Mouse (Mus musculus): Measurements from ENCODE around the gene Prune1. TPM values are rescaled to one million over a fixed set of nuclear protein-coding genes. Genes with fewer than 3 reads are reported as not detected.
A peak's percentile ranks its signal among the peaks of the same experiment; 100 is the strongest.

Prune1 gene
- polyA plus RNA-seq, 1 experiment: 25.3 TPM

DNA sequence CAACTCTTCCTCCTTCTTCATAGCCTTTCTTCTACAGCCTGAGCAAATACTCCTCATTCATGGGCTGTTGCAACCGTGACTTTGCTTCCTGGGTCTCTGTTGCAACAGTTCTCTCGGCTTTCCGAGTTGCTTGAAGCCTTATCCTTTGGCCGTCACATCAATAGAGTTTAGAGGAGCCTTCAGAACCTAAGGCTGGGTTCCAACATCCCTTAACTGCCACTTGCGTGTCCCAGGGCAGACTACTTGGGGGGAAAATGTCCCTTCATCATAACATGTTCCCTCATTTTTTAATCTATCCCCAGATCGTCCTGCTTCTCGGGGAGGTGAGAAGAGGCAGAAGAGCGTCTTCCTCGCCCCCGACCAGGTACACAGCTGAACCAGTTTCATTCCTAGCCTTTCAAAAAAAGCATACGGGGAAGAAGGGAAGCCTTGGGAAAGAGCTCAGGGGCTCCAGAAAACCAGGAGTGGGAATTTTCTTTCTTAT lies 547 bp upstream of the Prune1 start:
- DNase-seq (ENCODE audit: extremely low spot score in 1 of 2, low spot score in 1 of 2): peak in 1 of 2 experiments; percentile 38

DNA sequence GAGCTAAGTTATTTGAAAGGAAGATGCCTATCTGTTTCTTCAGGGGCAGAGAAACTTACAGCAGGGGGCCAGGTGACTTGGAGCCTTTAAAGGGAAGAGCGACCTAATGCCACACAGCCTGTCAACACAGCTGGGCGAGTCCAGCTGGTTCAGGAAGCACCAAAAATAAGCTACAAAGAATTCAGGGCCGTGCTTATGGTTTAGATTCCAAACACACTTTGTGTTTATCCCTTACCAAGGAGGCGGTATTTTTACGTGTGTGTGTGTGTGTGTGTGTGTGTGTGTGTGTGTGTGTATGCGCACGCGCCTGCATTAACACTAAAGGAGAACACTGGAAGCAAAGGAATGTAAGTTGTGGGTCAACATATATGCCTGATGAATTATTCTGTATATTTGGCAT lies 1.1 kb downstream of the Prune1 start:
- peak in 1 of 2 experiments; percentile 34 for DNase-seq (ENCODE audit: extremely low spot score in 1 of 2, low spot score in 1 of 2)

DNA sequence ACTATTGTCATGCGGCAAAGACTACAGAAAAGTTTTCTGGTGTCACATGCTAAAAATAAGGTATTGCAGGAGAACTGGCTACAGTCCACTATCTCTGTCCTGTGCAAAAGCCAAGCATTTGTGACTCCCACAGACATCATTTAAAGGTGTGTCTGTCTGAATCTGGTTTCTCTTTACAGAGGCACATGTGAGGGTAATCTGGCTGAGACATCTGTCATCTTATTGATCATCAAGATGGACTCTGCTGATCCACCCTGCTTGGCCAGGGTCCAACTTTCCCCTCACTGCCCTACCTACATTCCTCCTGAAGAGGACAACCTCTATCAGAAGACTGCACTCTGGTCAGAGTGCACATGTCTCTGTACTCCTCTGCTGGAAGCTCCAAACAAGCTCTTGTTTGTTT lies 4.7 kb downstream of the Prune1 start:
- no peak for DNase-seq (ENCODE audit: extremely low spot score in 1 of 2, low spot score in 1 of 2)

DNA sequence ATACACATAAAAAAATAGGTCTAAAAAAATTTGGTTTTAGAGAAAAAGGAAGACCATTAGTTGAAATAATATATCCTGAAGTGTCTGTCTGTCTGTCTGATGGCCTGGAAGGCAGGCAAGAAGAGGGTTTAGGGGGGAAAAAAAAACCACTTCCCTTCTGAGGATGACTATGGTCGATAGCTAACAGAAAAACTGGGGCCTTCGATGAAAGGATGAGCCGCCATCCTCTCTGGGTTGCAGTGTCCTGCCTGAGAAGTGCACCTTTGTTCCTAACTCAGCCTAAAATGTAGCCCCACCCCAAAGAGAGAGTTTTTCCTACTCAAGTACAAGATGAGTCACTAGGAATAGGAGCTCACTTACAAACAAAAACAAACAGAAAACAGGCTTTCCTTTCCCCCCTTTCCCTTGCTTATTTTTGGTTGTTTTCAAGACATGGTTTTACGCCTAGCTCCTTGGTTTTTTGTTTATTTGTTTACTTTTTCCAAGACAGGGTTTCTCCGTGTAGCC lies 5.4 kb downstream of the Prune1 start:
- DNase-seq (ENCODE audit: extremely low spot score in 1 of 2, low spot score in 1 of 2): no peak

DNA sequence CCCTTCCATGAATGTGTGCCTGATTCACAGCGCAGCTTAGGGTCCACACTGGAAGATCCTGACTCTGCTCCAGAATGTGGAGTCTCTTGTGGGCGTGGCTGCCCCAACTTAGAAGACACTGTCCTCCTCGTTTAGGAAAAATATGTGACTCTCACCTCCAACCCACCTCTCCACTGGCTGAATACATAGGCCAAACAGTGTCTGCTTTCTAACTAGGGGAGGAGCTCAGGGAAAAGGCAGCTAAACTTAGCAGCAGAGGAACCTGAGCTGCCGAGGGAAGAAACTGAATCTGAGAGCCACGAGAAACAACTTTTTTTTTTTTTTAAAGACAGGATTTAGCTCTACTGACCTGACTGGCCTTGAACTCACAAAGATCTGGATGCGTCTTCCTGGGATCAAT lies 6.7 kb downstream of the Prune1 start:
- DNase-seq (ENCODE audit: extremely low spot score in 1 of 2, low spot score in 1 of 2): no peak

DNA sequence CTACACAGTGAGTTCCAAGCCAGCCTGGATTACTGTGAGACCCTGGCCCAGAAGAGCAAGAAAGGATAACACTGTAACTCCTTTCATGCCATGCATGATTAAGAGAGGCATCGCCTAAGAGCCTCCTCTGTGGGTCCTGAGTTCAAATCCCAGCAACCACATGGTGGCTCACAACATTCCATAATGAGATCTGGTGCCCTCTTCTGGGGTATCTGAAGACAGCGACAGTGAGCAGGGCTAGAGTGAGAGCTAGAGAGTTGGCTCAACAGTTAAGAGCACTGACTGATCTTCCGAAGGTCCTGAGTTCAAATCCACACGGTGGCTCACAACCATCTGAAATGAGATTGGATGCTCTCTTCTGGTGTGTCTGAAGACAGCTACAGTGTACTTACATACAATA lies 7.4 kb downstream of the Prune1 start:
- no peak for DNase-seq (ENCODE audit: extremely low spot score in 1 of 2, low spot score in 1 of 2)

DNA sequence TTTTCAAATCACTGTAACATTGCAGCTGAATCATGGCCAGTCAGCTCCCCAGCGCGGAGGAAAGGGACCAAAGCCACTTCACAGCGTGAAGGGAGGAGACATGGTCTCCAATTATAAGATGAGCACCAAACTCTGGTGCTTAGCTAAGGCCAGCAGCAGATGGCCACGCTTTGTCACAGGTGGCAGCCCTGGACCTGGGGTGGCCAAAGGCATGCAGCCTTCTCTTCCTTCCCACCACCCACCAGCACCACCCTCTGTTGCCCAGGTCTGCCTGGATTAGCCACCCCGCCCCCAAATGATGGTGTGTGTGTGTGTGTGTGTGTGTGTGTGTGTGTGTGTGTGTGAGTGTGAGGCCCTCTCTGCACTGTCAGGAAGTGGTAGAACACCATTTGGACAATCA lies 8.4 kb downstream of the Prune1 start:
- DNase-seq (ENCODE audit: extremely low spot score in 1 of 2, low spot score in 1 of 2): no peak

DNA sequence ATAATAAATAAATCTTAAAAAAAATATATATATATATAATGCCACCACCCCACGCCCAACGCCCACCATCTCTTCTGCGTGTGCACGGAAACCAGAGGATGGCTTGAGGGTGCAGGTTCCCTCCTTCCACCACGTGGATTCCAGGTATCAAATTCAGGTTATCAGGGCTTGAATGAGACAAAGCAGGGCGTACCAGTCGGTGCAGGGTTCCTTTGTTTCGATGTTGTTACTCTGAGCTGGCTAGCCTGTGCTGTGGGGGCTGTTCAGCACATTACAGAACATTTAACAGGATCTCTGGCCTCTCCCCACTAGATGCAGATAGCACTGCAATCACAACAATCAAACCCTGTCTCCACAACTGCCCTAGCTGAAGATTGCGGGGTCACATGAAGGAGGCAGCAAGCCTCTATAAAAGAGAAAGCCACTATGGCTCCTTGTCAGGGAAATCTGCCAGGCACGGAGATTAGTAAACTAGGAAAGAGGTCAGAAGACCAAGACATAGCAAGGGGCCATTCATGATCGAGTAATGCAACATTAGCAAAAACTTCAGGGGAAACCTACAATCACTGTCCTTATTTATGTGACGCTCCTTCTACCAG lies 11.0 kb downstream of the Prune1 start:
- DNase-seq (ENCODE audit: extremely low spot score in 1 of 2, low spot score in 1 of 2): no peak

DNA sequence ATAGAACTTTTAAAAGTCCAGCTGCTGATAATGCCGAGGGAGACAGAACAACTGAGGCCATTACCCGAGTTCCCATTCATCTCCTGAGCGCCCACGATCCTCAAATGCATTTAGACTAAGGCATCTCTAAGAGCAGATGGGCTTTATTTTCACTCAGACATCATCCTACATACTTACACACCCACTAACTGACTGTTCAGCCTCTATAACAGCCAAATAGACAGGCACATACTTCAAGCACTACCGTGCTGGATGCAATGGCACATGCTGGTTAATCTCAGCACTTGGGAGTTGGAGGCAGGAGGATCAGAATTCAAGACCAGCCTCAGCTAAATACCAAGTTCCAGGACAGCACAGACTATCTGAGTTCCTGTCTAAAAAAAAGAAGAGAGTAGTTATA lies 12.1 kb downstream of the Prune1 start:
- peak in 1 of 2 experiments; percentile 48 for DNase-seq (ENCODE audit: extremely low spot score in 1 of 2, low spot score in 1 of 2)

DNA sequence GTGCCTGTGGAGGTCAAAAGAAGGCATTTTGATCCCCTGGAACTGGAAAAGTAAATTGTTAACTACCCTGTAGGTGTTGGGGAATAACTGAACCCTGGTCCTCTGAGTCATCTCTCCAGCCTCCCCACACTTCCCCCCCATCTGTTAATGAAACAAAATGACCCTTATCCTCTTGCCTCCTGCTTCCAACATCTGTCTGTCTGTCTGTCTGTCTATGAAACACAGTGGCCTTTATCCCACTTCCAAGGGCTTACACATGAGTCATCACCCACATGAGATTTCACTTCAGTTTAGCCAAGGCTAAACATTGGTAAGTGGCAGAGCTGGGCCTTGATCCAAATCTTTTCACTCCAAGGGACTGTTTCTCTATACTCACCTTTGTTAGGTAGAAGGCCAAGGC lies 14.0 kb downstream of the Prune1 start:
- DNase-seq (ENCODE audit: extremely low spot score in 1 of 2, low spot score in 1 of 2): no peak

DNA sequence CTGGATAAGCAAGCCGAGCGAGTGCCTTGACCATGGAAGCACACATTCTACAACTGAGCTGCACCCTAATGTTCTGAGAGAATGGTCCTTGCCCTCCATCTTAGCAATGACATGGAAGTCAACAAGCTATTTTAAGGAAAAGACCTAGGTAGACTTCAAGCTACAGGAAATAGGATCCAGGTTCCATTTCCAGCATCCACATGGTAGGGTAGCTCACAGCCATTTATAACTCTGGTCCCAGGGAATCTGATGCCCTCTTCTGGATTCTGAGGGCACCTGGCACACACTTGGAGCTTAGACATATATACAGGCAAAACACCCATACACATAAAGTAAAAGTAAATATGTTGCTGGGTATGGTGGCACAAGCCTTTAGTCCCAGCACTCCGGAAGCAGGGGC lies 15.8 kb downstream of the Prune1 start:
- no peak for DNase-seq (ENCODE audit: extremely low spot score in 1 of 2, low spot score in 1 of 2)

DNA sequence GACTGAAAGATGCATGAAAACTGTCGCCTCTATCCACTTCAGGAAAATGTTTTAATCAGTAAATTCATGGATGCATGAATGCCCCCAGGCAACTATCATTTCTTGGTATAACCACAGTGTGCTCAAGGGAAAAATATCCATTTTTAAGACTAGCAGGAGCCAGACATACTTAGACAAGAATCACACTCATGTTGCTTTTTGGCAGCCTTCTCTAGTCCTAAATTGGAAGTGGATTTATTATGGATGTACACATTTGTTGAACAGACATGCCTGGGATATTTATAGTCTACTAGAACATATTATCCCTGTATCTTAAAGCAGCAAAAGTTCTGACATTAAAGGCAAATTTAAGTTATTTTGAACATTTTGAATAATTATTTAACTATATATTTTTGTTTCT lies 17.2 kb downstream of the Prune1 start:
- DNase-seq (ENCODE audit: extremely low spot score in 1 of 2, low spot score in 1 of 2): peak in 1 of 2 experiments; percentile 52

DNA sequence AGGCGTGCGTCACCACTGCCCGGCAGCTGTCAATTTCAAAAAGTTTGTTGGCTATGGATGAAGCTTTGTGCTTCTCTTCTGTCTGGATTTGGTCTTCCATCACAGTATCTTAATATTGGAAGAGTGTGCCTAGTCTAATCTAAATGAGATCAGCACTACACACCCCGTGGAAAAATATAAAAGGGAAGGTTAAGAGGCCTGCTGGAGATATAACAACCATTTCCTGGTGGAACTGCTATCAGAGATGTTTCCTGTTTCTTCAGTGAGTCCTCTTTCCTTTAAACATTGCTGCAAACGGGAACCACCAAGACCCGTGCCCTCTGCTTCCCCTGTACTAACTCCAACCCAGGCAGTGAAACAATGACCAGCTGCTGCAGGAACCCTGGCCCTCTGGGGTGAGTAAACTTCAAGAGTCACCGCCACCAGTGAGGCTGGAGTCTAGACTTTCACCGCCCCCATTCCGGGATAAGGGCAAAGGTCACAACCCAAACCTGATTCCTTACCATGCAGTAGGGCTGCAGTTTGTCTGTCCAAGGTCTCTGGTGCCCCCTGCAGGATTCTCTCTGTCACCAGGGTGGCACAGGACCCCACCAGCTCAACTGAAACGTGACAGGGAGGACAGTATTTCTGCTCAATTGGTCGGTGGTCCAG lies 18.7 kb downstream of the Prune1 start:
- peak in 1 of 2 experiments; percentile 67 for DNase-seq (ENCODE audit: extremely low spot score in 1 of 2, low spot score in 1 of 2)

DNA sequence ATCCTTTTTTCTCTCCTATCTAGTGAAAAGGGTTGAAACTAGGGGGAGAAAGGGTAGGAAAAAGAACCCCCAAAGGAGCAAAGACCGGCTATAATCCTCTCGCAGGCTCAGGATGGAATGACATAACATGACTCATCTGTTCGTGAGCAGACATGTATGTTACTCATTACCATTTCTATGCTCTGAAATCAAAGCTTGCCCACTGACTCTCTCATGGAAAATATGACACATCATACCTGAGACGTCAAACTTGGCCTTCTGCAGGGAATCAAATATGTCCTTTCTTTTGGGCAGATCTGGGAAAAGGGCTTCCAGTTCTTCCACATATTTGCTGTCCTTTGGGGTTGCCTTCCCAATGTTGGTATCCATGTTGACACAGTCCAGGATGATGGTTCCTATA lies 19.9 kb downstream of the Prune1 start:
- DNase-seq (ENCODE audit: extremely low spot score in 1 of 2, low spot score in 1 of 2): no peak

DNA sequence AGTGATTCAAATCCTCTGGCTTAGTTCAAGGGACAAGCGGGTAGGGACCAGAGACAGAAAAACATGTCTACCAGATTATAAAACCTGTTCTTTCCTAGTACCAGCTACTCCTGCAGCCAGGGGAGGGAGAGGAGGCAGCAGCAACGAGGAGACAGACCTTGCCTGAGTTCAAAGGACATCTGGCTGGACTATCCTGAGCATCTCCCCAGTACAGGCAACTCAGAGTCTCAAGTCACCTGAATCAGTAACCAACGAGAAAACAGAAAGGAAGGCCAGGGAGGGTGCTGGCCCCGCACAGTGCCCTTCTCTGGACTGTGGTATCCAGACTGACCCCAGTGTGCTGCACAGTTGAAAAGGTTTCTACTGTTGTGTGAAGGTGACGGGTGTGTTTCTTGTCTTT lies 24.9 kb downstream of the Prune1 start:
- DNase-seq (ENCODE audit: extremely low spot score in 1 of 2, low spot score in 1 of 2): no peak

DNA sequence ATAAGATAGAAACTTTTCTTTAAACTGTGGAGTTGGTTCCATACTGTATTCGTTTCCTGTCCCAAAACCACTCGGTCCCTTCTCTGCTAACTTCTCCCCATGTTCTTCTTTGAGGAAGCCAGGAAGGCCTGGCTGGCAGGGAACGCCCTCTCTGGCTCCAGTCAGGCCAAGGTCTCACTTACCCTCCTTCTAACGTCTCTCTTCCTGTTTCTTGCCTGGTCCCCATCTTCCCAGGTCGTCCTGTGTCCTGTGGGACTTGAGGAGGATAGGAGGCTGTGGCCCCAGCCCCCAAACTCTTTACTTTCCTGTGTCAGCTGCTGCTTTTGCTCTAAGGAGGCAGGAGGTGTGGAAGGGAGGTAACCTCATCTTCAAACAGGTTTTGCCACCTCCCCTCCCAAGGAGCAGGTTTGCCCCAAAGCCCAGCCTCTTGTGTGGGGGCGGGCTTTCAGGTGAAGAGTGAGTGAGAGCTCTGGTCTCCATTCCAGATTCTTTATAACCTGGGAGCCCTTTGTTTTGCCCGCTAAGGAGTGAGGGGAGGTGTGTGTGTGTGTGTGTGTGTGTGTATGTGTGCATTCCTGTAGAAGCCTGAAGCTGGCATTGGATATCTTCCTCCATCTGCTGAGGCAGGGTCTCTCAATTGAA lies 31.0 kb downstream of the Prune1 start, which contains the start of gene Bnipl:
Gene Bnipl, minus strand, starts transcription at position 411 of the 642 bp plus-strand sequence.
- DNase-seq (ENCODE audit: extremely low spot score in 1 of 2, low spot score in 1 of 2): no peak

DNA sequence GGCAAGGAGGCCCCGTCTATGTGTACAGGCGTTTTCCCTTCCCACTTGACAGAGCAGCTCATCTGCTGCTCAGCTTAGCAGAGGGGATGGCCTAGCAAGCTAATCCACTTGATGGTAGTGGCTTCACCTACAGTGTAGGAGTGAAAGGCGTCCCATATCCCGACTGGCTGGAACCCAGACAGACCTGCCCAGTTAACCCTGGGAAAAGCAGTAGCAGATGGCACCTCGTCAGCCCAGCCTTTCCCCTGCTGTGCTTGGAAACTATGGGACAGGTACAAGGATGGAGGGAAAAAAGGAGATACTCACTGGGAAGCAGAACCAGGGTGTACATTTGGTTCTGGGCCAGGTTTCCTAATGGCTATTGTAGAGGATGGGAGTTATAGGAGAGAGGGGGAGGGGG lies 31.5 kb downstream of the Prune1 start:
- no peak for DNase-seq (ENCODE audit: extremely low spot score in 1 of 2, low spot score in 1 of 2)

DNA sequence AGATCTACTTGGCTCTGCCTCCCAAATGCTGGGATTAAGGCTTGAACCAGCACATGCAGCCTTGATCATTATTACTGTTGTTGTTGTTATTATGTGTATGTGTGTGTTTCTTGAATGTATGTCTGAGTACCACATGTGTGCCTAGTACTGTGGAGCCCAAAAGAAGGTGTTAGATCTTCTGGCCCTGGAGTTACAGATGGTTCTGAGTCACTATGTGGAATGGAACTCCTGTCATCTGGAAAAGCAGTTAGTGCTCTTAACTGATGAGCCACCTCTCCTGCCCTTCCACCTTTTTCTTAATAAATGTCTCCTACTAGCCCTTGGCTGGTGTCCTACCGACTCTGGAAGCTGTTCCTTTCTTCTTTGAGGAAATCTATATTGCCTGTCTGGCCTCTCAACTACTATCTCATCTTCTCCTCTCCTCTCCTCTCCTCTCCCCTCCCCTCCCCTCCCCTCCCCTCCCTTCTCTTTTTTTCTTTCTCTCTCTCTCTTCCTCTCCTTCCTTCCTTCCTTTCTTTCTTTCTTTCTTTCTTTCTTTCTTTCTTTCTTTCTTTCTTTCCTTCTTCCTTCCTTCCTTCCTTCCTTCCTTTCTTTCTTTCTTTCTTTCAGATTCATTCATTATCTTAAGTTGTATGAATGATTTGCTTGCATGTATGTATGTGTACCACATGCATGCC lies 34.1 kb downstream of the Prune1 start:
- DNase-seq (ENCODE audit: extremely low spot score in 1 of 2, low spot score in 1 of 2): no peak

DNA sequence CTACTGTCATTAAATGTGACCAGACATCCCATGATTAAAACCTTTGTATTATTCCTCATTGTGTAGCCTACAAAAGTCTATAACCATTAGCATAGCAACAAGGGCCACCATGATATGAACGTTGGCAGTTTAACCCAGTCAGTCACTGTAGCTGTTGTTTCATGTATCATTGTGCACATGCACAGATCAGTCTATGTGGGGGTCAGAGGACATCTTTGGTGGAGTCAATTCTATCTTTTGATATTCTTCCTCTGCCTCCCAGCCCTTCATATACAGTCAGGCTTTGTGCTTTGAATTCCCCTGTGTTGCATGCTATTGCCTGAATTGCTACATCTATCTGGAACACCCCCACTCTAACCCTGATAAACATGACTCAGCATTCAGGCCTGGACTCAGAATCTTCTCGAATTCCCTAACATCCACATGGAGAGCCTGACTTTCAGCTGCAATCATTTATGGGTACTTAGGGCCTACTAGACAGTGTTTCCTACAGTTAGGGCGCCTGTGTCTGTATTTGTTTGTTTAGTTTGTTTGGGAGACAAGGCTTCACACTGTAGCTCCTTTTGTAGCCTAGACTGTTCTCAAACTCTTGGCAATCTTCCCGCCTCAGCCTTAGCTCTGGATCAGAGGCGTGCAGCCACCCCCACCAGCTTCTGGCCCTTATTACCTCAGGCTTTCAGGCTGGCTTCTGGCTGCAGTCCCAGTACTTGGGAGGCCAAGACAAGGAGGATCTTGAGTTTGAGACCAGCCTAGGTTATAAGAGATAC lies 35.2 kb downstream of the Prune1 start:
- peak; percentile 46 to 75 for DNase-seq (ENCODE audit: extremely low spot score in 1 of 2, low spot score in 1 of 2)

DNA sequence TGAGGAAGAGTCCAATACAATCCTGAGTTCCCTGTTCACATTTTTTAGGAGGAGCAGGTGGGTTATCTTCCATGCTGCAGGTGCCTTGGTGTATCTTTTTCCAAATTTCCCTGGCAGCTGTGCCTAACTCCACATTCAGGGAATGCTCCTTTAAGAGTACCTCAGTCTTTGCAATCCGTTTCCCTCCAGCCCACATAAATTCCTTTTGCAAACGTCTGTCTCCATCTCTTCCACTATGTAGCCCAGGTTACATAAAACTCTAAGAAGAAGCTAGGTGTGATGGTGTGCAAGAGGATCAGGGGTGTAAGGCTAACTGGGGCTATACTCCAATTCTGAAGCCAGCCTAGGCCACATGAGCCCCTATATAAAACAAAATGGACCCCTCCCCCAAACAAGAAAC lies 38.8 kb downstream of the Prune1 start:
- no peak for DNase-seq (ENCODE audit: extremely low spot score in 1 of 2, low spot score in 1 of 2)
